Mouse (Mus musculus) liver, adult (tissue): ENCODE results near the gene Isg20.

Experiments used
- GATA4 ChIP-seq: IDR thresholded peaks from 2 replicates; pipeline ENCODE4 v1.6.1; 2014; ENCODE audit warnings: mild to moderate bottlenecking, low read length; ENCODE audit not compliant: insufficient replicate concordance

Isg20 gene

GRCm38 (mm10) chr7:78924796-78925195, 11.6 kb downstream of the Isg20 start:
- no peak for TF ChIP-seq GATA4

GRCm38 (mm10) chr7:78925680-78926079, 12.5 kb downstream of the Isg20 start:
- TF ChIP-seq GATA4: no peak

DNA sequence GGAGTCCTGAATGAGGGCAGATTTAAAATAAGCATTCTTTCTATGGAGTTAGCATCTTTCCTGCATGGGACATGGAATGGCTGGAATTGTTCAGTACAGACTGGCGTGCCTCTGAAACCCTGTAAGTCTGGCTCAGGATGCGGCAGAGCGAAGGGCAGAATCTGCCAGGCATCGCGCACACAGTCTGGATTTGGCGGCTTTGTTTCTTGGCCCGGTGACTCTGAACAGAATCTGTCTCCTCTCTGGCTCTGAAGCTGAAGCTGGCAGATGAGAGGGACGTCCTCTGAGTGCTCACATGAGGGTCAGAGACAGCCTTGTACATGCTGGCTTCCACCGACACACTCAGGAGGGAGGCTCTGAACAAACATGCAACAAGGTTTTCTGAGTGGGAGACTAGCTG, 12.9 kb downstream of the Isg20 start:
- TF ChIP-seq GATA4: no peak

- TF ChIP-seq GATA4: no peak
Observed at GRCm38 (mm10) chr7:78927266-78927665, 14.0 kb downstream of the Isg20 start.

DNA sequence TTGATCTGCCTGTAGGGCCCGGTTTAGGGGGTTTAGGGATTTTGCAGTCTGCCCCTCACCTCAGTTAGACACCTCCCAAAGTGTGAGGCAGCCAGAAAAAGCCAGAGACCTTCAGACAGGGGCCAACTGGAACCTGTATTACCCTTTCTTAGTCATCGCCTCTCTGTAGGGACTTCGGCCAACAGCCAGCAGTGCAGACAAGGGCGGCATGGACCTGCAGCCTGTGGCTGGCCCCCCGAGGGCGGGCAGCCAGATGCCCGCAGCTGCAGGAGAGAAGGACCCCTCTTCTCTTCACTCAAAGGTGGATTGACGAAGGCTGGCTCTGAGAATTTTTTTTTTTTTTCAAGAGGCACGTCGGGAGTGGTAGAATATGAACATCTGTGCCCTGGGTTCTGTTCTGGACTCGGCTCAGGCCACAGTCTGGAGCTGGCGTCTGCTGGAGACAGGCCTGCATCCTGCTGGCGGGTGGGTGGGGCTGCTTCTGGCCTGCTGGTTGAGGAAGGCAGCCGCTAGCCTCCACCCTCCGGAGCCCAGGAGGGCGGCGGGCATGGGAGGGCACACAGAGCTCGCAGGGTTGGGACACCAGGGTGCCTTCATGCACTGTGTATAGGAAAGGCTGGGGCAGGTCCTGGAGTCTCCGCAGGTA, 25.9 kb downstream of the Isg20 start:
- TF ChIP-seq GATA4: no peak

DNA sequence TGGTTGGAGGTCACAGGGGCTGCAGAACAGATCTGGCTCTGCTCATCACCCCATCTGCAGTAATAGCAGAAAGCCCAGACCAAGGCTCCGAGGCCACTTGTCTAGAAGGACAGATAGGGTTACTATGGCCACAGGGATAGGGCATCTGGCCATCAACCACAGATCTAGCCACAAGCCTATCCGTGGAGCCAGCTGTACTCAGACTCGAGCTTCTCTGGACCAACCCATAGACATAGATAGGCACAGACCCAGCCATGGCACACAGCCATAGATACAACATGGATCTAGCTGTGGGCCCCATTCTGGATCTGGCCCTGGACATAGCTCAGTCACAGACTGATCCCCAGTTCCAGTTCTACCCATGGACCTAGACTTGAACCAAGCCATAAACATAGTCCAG, 27.7 kb downstream of the Isg20 start:
- no peak for TF ChIP-seq GATA4

- no peak for TF ChIP-seq GATA4
Observed at GRCm38 (mm10) chr7:78942544-78942943, 29.3 kb downstream of the Isg20 start.

GRCm38 (mm10) chr7:78953886-78954572, 40.8 kb downstream of the Isg20 start:
- no peak for TF ChIP-seq GATA4

DNA sequence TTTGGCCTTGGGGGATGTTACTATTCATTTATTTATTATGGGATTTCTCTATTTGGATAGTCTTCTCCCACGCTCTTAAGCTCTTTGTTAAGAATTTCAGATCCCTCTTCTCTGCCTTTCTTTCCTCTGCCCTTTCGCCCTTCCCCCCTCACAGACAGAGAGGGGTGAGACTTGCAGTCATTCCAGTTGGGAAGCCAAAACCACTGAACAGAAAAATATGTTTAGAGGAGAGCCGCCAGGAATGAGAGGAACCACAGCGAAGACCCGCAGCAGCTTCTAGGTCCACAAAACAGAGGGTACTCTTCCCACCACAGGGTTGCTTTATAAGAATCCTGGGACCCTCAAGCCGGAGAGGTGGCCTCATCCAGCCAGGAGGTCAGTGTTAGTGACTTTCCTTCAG, 41.4 kb downstream of the Isg20 start:
- no peak for TF ChIP-seq GATA4

- no peak for TF ChIP-seq GATA4
Observed at GRCm38 (mm10) chr7:78955086-78955485, 41.9 kb downstream of the Isg20 start.

DNA sequence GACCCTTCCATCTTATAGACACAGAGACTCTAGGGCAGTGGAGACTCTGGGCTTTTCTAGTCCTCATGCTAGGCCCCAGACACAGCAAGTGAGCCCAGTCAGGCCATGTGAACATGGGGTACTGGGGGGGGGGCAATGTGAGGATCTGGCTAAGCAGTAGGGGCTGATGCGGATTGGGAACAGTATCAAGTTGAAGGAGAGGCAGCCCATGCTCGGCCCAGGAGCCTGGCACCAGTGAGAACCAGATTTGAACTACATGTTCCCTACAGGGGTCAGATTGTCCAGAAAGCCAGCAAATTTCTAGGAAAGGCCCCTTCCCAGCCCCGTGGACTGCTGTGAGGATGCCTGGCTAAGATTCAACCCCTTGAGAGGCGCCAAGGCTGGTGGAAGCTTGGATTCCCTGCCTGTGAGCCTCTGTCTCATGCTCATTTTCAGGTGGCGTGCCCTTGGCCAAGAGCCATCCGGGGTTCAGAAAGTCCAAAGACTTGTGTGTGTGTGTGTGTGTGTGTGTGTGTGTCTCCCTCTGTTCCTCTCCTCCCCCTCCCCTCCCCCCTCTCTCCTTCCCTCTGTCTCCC, 45.4 kb downstream of the Isg20 start:
- TF ChIP-seq GATA4: no peak

DNA sequence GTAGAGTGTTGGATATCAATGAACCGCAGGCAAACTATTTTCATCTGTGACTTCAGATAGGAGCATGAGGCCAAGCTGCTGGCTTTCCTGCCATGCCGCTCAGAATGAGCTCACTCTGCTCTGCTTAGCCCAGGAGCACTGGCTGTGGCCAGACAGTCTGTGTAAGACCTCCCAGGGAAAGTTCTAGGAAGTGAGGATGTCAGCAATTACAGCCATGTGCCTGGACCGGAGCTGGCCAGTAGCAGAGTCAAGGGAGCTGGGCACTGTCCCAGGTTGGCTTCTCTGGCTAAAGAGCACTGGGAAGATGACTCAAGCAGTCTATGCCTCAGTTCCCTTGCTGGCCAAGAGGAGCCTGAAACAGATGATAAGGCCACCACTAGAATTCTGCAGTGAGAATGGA, 50.7 kb downstream of the Isg20 start:
- TF ChIP-seq GATA4: no peak
